ENCODE assay signal across 21 mouse cellular contexts in genomic region chr5:107995936-107996335, GRCm38 (mm10). TPM values are rescaled to one million over a fixed set of nuclear protein-coding genes. Genes with fewer than 3 reads are reported as not detected.
DNase-seq lines count a peak whose midpoint lies in the region; ATAC-seq and TF ChIP-seq lines count a peak whose summit lies in the region.
"Had no signal": no experiment of that assay in that cellular context is flagged by ENCODE, and none has a peak within 500 bp of the region (broad histone marks: within the 10 kb centered on the region; RNA-seq: fewer than 3 reads in every experiment).

No protein-coding gene starts in this region.

- no peaks in the 10 kb centered on the region for H3K36me3 ChIP-seq in forebrain, embryonic 13.5 days (ENCODE audit: poor library complexity, severe bottlenecking)
- H3K36me3 ChIP-seq: intestine, embryonic 15.5 days; midbrain, embryonic 12.5 days; neural tube, embryonic 12.5 days had no signal

- ATAC-seq in forebrain, embryonic 13.5 days, result no peak
- ATAC-seq: intestine, embryonic 15.5 days had no signal

- no peaks in the 10 kb centered on the region for H3K9me3 ChIP-seq in forebrain, embryonic 13.5 days (replicated peaks)
- H3K9me3 ChIP-seq: intestine, embryonic 15.5 days; midbrain, embryonic 12.5 days; neural tube, embryonic 12.5 days had no signal

- DNase-seq in gastrocnemius, adult 2 months, result no peak
- DNase-seq in gastrocnemius, postnatal 36 days, result no peak
- peak; percentile 64 for DNase-seq in 3134 (ENCODE audit: extremely low read depth, insufficient read length, low spot score)
- peak; percentile 14 for DNase-seq in Muller cell, postnatal 12 days (ENCODE audit: inconsistent ontology term)
- peak; percentile 71 for DNase-seq in adrenal gland, postnatal 14 days
- DNase-seq in kidney, adult 18-20 months, result no peak
- DNase-seq in B cell, adult 2 months, result no peak
- DNase-seq: cerebellum, adult 18-20 months; cerebellum, postnatal 36 days; gastrocnemius, postnatal 10 days; heart, adult 18-20 months; heart, postnatal 36 days; spleen, adult 18-20 months; thymus, postnatal 36 days had no signal

- H3K27me3 ChIP-seq in forebrain, embryonic 13.5 days, result no peaks in the 10 kb centered on the region
- H3K27me3 ChIP-seq: intestine, embryonic 15.5 days; midbrain, embryonic 12.5 days; neural tube, embryonic 12.5 days had no signal

- no peak for TF ChIP-seq CTCF in gastrocnemius, adult 2 months (IDR thresholded peaks at IDR 0.05)

- H3K27ac ChIP-seq in gastrocnemius, adult 2 months, result peak overlapping the region; percentile 86
- no peak overlapping the region for H3K27ac ChIP-seq in forebrain, embryonic 13.5 days
- H3K27ac ChIP-seq: hindbrain, embryonic 14.5 days; intestine, embryonic 15.5 days; liver, embryonic 14.5 days; macrophage; midbrain, embryonic 12.5 days; neural tube, embryonic 12.5 days had no signal

- H3K4me3 ChIP-seq in gastrocnemius, adult 2 months, result no peak overlapping the region
- no peak overlapping the region for H3K4me3 ChIP-seq in forebrain, embryonic 13.5 days
- H3K4me3 ChIP-seq: intestine, embryonic 15.5 days; midbrain, embryonic 12.5 days; neural tube, embryonic 12.5 days had no signal

- intact Hi-C loops in gastrocnemius, adult 2 months (cut with DNase I), result no loop called here
- intact Hi-C loops in gastrocnemius, postnatal 36 days (cut with DNase I), result no loop called here

- H3K4me1 ChIP-seq in forebrain, embryonic 13.5 days, result no peaks in the 10 kb centered on the region
- H3K4me1 ChIP-seq: intestine, embryonic 15.5 days; midbrain, embryonic 12.5 days; neural tube, embryonic 12.5 days had no signal

- 88% methylated on average over 2 of the region's 2 CpGs for WGBS in forebrain, embryonic 13.5 days

- H3K4me2 ChIP-seq in forebrain, embryonic 13.5 days, result no peak overlapping the region
- H3K4me2 ChIP-seq: hindbrain, embryonic 14.5 days; intestine, embryonic 15.5 days; midbrain, embryonic 12.5 days; neural tube, embryonic 12.5 days had no signal

- H3K9ac ChIP-seq in forebrain, embryonic 13.5 days, result no peak overlapping the region
- H3K9ac ChIP-seq: hindbrain, embryonic 14.5 days; intestine, embryonic 15.5 days; liver, embryonic 14.5 days; midbrain, embryonic 12.5 days; neural tube, embryonic 12.5 days had no signal

RNA-seq across cellular contexts. Expression of gene Fam69a, which starts 9.1 kb away (rescaled TPM):
- 10 to 100 TPM; 19.8 to 26.1 TPM for total RNA-seq in gastrocnemius, adult 2 months (2021)
- 10 to 100 TPM; 21.8 to 23.6 TPM for total RNA-seq in gastrocnemius, postnatal 36 days (2021)
- total RNA-seq in adrenal gland, postnatal 14 days (2021), result 15.5 and 18.4 TPM in 2 replicates
- polyA plus RNA-seq in forebrain, embryonic 13.5 days (2015; fragmentation: Nextera tagmentation; extraction: Ambion mirVana), result 23.8 and 25.5 TPM in 2 replicates

Comparison
In these comparisons a context has a peak if more than half of its experiments do, and no peak if none do; other contexts are left out.
1. DNase-seq: peak in 3134 (single experiment), Muller cell, postnatal 12 days (single experiment) and adrenal gland, postnatal 14 days (single experiment); none in gastrocnemius, adult 2 months (single experiment), gastrocnemius, postnatal 36 days (0 of 2), kidney, adult 18-20 months (single experiment) and B cell, adult 2 months (0 of 2).